Mouse (Mus musculus) liver, embryonic 12.5 days (tissue): ENCODE measurements around the gene Vps18. TPM values are rescaled to one million over a fixed set of nuclear protein-coding genes. Genes with fewer than 3 reads are reported as not detected.
A peak's percentile ranks its signal among the peaks of the same experiment; 100 is the strongest.

Experiments
- ATAC-seq: fragments of 200-750 bp; cut with Nextera tagmentation; 2 replicates; pipeline ENCODE4 v1.8.0; 2017; ENCODE audit warnings: moderate number of reproducible peaks, mild to moderate bottlenecking, moderate library complexity
- H3K27ac ChIP-seq: fragments of 300-500 bp; sonication (generic); 2 replicates; pipeline ENCODE4 v1.5.1; 2016; ENCODE audit warnings: mild to moderate bottlenecking
- H3K27me3 ChIP-seq: fragments of 300-500 bp; sonication (generic); replicated peaks from 2 replicates; pipeline ENCODE4 v1.6.1; 2016; ENCODE audit warnings: mild to moderate bottlenecking, moderate library complexity
- H3K36me3 ChIP-seq: fragments of 300-500 bp; sonication (generic); 2 replicates; pipeline ENCODE4 v1.6.1; 2016; ENCODE audit warnings: mild to moderate bottlenecking, moderate library complexity
- H3K4me1 ChIP-seq: fragments of 300-500 bp; sonication (generic); 2 replicates; pipeline ENCODE4 v1.6.1; 2016
- H3K4me2 ChIP-seq: fragments of 300-500 bp; sonication (generic); 2 replicates; pipeline ENCODE4 v1.6.1; 2016; ENCODE audit warnings: mild to moderate bottlenecking, moderate library complexity
- H3K4me3 ChIP-seq: fragments of 300-500 bp; sonication (generic); 2 replicates; pipeline ENCODE4 v1.5.1; 2016; ENCODE audit warnings: mild to moderate bottlenecking, moderate library complexity
- H3K9ac ChIP-seq: fragments of 300-500 bp; sonication (generic); 2 replicates; pipeline ENCODE4 v1.6.1; 2016; ENCODE audit warnings: mild to moderate bottlenecking, moderate library complexity
- H3K9me3 ChIP-seq: fragments of 300-500 bp; sonication (generic); replicated peaks from 2 replicates; pipeline ENCODE4 v1.6.1; 2016; ENCODE audit warnings: mild to moderate bottlenecking, moderate library complexity
- WGBS: fragments of 180-500 bp; shearing (Covaris S2); methylation state at CpG from one replicate; pipeline ENCODE4 v1.1.7; 2016; ENCODE audit not compliant: insufficient replicate concordance; 5-methylcytosine and 5-hydroxymethylcytosine counted together
- polyA plus RNA-seq: library from polyadenylated mRNA; unstranded; fragments of >200 nt; fragmentation: Nextera tagmentation; extraction: Ambion mirVana; gene quantifications from 2 replicates; pipeline ENCODE4 v1.2.1, GENCODE M21; 2016

The Vps18 gene
- polyA plus RNA-seq, 1 experiment from 2014 or later = 9.8 TPM

DNA sequence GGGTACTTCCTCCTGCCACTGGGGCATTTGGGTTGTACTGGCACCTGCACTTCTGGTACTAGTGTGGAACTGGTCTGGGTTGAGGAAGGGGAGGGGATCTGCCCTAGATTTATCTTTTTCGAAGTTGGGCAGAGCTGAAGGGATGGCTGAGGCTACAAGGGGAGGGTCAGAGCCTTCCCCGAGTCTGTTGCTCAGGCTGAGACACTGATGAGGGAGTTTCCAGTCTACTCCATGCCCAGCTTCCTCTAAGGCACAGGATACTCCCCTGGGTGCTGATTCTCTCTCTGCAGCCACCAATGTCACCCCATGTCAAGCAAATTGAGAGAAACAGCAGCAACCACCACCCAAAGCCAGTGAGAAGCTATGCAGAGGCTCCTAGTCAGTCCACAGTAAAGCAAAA, 47.5 kb downstream of the Vps18 start:
- Histone ChIP-seq H3K9me3 (no peaks in the 10 kb centered on the region), H3K4me3 (no peak overlapping the region), H3K4me1 (peaks cover 13% of the 10 kb centered on the region), H3K4me2 (no peak overlapping the region), H3K36me3 (no peaks in the 10 kb centered on the region), H3K27me3 (peaks cover 62% of the 10 kb centered on the region), H3K9ac (no peak overlapping the region), H3K27ac (0 out of 2 replicates have a peak overlapping the region, but pooled peaks have one; percentile 31)
- ATAC-seq = no peak
- WGBS = 27% methylated on average over 2 of the region's 2 CpGs

DNA sequence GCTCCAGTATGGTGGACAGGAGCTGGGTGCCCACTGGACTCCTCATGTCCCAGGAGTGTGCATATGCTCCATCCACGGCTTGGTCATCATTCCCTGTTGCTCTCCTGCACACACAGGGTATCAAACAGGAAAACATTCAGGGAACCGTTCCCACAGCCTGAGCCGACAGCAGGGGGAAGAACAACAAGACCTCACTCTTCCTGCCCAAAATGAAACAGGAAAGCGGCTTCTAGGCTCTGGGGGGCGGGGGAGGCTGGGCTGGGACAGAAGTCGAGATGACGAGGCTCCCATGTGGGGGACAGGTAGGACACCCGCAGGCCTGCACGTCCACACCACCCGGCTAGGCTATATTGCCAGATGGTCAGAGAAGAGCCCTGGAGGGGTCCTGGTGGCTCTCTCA, 47.9 kb downstream of the Vps18 start:
- Histone ChIP-seq H3K27ac (0 out of 2 replicates have a peak overlapping the region, but pooled peaks have one; percentile 31), H3K4me2 (no peak overlapping the region)
- ATAC-seq = no peak

DNA sequence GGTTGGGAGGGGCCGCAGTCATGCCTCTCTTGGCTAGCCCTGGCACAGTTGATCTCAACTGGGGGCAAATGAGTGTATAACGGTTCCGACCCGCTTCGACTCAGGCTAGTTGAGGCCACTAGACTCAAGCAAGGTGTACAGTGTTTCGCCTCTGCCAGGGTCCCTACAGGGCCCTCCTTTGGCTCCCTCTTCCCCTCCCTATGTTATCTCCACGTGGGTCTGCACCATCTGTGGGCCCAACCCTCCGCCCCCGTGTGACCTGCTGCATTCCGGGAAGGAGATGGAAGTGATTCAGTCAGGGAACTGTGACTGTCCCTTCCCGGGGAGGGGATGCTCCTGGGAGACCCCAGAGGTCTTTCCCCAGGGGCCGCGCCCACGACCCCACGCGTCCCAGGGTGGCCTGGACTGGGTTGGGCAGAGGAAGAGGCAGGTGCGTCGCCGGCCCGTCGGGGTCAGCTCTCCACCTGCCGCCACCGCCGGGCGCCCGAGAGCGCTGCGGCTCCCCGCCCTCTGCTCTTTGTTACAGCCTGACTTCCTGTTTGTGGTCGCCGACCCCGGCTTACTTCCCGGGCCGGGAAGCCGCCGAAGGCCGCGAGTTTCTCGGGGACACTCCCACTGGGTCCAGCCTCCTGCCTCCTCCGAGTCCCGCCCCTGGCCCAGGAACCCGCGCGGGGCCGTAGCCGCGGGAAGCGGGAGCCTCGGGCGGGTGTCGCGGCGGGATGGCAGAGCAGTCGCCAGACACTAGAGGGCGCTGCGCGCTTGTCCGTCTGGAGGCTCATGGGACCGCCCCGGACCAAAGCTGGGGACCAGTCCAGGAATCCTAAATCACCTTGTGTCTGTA, 49.1 kb downstream of the Vps18 start:
- peak overlapping the region; percentile 54 for H3K27ac ChIP-seq
- peak; percentile 78 for ATAC-seq

More for the DNA sequence above, 47.9 kb downstream of the Vps18 start:
- Histone ChIP-seq H3K4me3 (no peak overlapping the region), H3K4me1 (peaks cover 13% of the 10 kb centered on the region), H3K36me3 (no peaks in the 10 kb centered on the region), H3K27me3 (peaks cover 57% of the 10 kb centered on the region), H3K9me3 (no peaks in the 10 kb centered on the region), H3K9ac (no peak overlapping the region)
- WGBS = 34% methylated on average over 10 of the region's 10 CpGs

DNA sequence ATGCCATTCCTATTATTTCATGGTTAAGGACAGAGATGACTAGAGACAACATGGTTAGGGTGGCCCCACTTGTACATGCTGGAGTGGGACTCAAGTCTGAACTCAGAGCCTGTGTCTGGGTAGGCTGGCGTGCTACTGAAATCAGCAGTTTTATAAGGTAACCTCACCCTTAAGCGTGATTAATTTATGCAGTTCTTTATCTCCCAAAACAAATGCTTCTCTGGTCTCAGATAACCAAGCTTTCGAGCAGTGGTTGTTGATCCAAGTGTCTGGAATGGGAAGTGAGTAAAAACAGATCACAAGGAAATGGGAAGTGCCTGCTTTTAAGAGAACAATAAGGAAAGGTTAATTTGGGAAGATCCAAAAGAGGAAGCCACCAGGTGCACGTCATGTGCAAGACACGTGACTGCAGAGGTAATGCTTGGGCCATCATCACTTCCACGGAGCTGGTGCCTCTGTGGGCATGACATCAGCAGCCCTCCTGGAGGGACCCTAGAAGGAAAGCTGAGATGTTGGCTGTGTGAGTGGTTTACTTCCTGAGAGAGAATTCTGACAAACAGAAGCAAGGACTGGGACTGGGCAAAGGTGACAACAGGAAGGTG, 56.1 kb downstream of the Vps18 start:
- no peak overlapping the region for H3K4me3 ChIP-seq
- ATAC-seq = no peak
- WGBS = 19% methylated on average over 6 of the region's 6 CpGs
- H3K27me3 ChIP-seq = peaks cover 19% of the 10 kb centered on the region
- H3K9me3 ChIP-seq = no peaks in the 10 kb centered on the region
- H3K4me2 ChIP-seq = no peak overlapping the region
- no peak overlapping the region for H3K9ac ChIP-seq
- H3K4me1 ChIP-seq = no peaks in the 10 kb centered on the region
- H3K36me3 ChIP-seq = no peaks in the 10 kb centered on the region
- no peak overlapping the region for H3K27ac ChIP-seq

More for the DNA sequence above, 49.1 kb downstream of the Vps18 start:
- H3K36me3 ChIP-seq = no peaks in the 10 kb centered on the region
- no peaks in the 10 kb centered on the region for H3K9me3 ChIP-seq
- peak overlapping the region; percentile 88 for H3K4me2 ChIP-seq
- H3K4me3 ChIP-seq = peak overlapping the region; percentile 64
- 6% methylated on average over 59 of the region's 60 CpGs for WGBS
- H3K4me1 ChIP-seq = peaks cover 13% of the 10 kb centered on the region
- peak overlapping the region; percentile 77 for H3K9ac ChIP-seq
- H3K27me3 ChIP-seq = peaks cover 45% of the 10 kb centered on the region

Other genes starting within 250 kb of the Vps18 start
- gene Knl1, start 241.6 kb upstream of the Vps18 start, polyA plus RNA-seq = 72.9 and 78.2 TPM in 2 replicates
- gene Rad51, start 175.9 kb upstream of the Vps18 start, polyA plus RNA-seq = 49.9 and 52.3 TPM in 2 replicates
- 62.2 and 64.1 TPM in 2 replicates for gene Rmdn3, start 131.7 kb upstream of the Vps18 start, polyA plus RNA-seq
- gene Gchfr, start 121.0 kb upstream of the Vps18 start, polyA plus RNA-seq = 28.5 and 31.8 TPM in 2 replicates
- gene Gm14137, start 114.2 kb upstream of the Vps18 start, polyA plus RNA-seq = 0.26 and 0.35 TPM in 2 replicates
- gene Zfyve19, start 80.1 kb upstream of the Vps18 start, polyA plus RNA-seq = 27.7 and 29.9 TPM in 2 replicates
- 11.6 and 13.2 TPM in 2 replicates for gene Dnajc17, start 79.9 kb upstream of the Vps18 start, polyA plus RNA-seq
- gene Ppp1r14d, start 58.8 kb upstream of the Vps18 start, polyA plus RNA-seq = not detected in 2 replicates
- 0.44 and 0.77 TPM in 2 replicates for gene Spint1, start 51.4 kb upstream of the Vps18 start, polyA plus RNA-seq
- gene Rhov, start 17.5 kb upstream of the Vps18 start, polyA plus RNA-seq = 0.07 TPM in 1 of 2 replicates, not detected in the other
- 3.0 and 3.1 TPM in 2 replicates for gene Dll4, start 37.0 kb downstream of the Vps18 start, polyA plus RNA-seq
- 1.0 and 1.4 TPM in 2 replicates for gene Chac1, start 62.5 kb downstream of the Vps18 start, polyA plus RNA-seq
- 2.5 and 2.9 TPM in 2 replicates for gene Ino80, start 188.9 kb downstream of the Vps18 start, polyA plus RNA-seq